Mouse (Mus musculus): ENCODE measurements around the gene Hook2.

DNA sequence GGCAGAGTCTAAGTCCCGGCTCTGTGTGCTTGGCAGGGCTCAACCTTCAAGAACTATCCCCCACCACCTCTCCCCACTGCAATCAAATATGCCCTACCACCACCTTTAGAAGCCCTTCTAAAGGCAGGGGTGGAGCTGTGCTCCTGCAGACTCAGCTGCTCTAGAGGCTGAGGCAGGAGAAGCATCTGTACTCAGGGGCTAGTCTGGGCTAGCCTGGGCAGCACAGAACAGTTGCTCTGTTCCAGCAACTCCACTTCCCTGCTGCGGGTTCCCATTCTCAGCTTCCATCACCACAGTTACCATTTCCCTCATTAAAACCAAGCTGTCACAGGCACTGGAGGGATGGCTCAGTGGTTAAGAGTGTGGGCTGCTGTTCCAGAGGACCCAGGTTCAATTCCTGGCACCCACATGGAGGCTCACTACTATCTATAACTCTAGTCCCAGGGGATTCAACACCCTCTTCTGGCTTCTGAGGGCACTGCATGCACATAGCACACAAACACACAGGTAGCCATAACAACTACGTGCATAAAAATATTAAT lies 31.2 kb downstream of the Hook2 start:
- no peak for TF ChIP-seq GATA1 (IDR thresholded peaks at IDR 0.05; ENCODE audit: low read length)
- TF ChIP-seq TAL1 (IDR thresholded peaks at IDR 0.05; ENCODE audit: low read length), result no peak

Measured in erythroblast, embryonic 14.5 days (primary cell).